Mouse (Mus musculus) megakaryocyte, adult 5-6 weeks (primary cell): ENCODE data around the gene Luzp1. TPM values are rescaled to one million over a fixed set of nuclear protein-coding genes. Genes with fewer than 3 reads are reported as not detected.
A peak's percentile ranks its signal among the peaks of the same experiment; 100 is the strongest.

Source experiments
- ATAC-seq: 2 replicates; pipeline ENCODE4 v1.8.0; 2016; ENCODE audit warnings: mild to moderate bottlenecking, inconsistent platforms; ENCODE audit not compliant: poor library complexity, severe bottlenecking
- total RNA-seq, 2 experiments: library from RNA; stranded (forward) in 1 of 2; stranded (reverse) in 1 of 2; fragments of 153-499, 151-499 nt in 1 of 2; fragments of 221-1000, 200-1000 nt in 1 of 2; gene quantifications; 2 replicates each; pipeline versions ENCODE4 v1.2.3 to v1.2.4; 2015 to 2017

The Luzp1 gene
- total RNA-seq, 2 experiments from 2014 or later, result 3.4 to 3.5 TPM

- ATAC-seq, result no peak
Measured at GRCm38 (mm10) chr4:136546279-136547045, 76.9 kb downstream of the Luzp1 start.

GRCm38 (mm10) chr4:136547721-136548120 lies 78.2 kb downstream of the Luzp1 start:
- no peak for ATAC-seq

- no peak for ATAC-seq
Measured at GRCm38 (mm10) chr4:136548381-136548801, 78.8 kb downstream of the Luzp1 start.

GRCm38 (mm10) chr4:136553108-136553507 lies 83.5 kb downstream of the Luzp1 start:
- no peak for ATAC-seq

GRCm38 (mm10) chr4:136557638-136558037 lies 88.1 kb downstream of the Luzp1 start:
- ATAC-seq, result no peak

- ATAC-seq, result no peak
Measured at GRCm38 (mm10) chr4:136559690-136560089, 90.1 kb downstream of the Luzp1 start.

GRCm38 (mm10) chr4:136560270-136560991 lies 90.9 kb downstream of the Luzp1 start:
- no peak for ATAC-seq

- no peak for ATAC-seq
Measured at GRCm38 (mm10) chr4:136562755-136563154, 93.2 kb downstream of the Luzp1 start.

- no peak for ATAC-seq
Measured at GRCm38 (mm10) chr4:136568629-136569028, 99.1 kb downstream of the Luzp1 start.

- peak; percentile 51; the same call in 1 of the 2 replicates for ATAC-seq
Measured at GRCm38 (mm10) chr4:136569998-136570397, 100.4 kb downstream of the Luzp1 start.

- no peak for ATAC-seq
Measured at GRCm38 (mm10) chr4:136581885-136582284, 112.3 kb downstream of the Luzp1 start.

GRCm38 (mm10) chr4:136587221-136587827 lies 117.8 kb downstream of the Luzp1 start:
- ATAC-seq, result no peak

GRCm38 (mm10) chr4:136588003-136588402 lies 118.4 kb downstream of the Luzp1 start:
- ATAC-seq, result no peak

GRCm38 (mm10) chr4:136592111-136592510 lies 122.5 kb downstream of the Luzp1 start:
- ATAC-seq, result no peak

GRCm38 (mm10) chr4:136594006-136594405 lies 124.4 kb downstream of the Luzp1 start:
- no peak for ATAC-seq

GRCm38 (mm10) chr4:136595221-136595620 lies 125.7 kb downstream of the Luzp1 start:
- ATAC-seq, result no peak

GRCm38 (mm10) chr4:136598268-136598876 lies 128.8 kb downstream of the Luzp1 start:
- ATAC-seq, result no peak

- ATAC-seq, result no peak
Measured at GRCm38 (mm10) chr4:136599869-136600268, 130.3 kb downstream of the Luzp1 start.

- ATAC-seq, result no peak
Measured at GRCm38 (mm10) chr4:136600536-136600935, 131.0 kb downstream of the Luzp1 start.

GRCm38 (mm10) chr4:136601476-136601875 lies 131.9 kb downstream of the Luzp1 start:
- ATAC-seq, result no peak

GRCm38 (mm10) chr4:136602018-136602554 lies 132.5 kb downstream of the Luzp1 start:
- ATAC-seq, result no peak
